Mouse (Mus musculus): ENCODE results near the gene Zan. TPM values are rescaled to one million over a fixed set of nuclear protein-coding genes. Genes with fewer than 3 reads are reported as not detected.
A peak's percentile ranks its signal among the peaks of the same experiment; 100 is the strongest.

The Zan gene
- polyA plus RNA-seq, 1 experiment: 0.01 TPM

DNA sequence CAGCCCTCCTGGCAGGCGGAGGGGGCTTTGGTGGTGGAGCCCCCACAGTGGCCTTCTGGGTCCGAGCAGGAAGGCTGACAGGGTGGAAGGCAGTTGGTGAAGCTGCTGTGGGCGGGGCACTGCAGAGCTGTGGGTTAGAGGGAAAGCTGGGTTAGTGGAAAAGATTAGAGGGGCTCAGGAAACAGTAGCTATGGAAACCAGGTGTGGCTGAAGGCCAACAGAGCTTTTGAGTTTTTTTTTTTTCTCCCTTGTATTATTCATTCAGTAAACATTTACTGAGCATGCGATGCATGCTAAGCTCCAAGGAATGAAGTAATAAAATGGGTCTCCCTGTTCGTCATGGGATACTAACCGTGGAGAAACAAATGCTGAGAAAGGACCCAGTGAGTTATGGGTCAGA, 51.2 kb downstream of the Zan start:
- Histone ChIP-seq H3K4me3 (ENCODE audit: insufficient read depth, poor library complexity, severe bottlenecking) (no peak overlapping the region), H3K27me3 (ENCODE audit: control insufficient read depth, insufficient read depth, insufficient read length) (peaks cover 16% of the 10 kb centered on the region), H3ac (ENCODE audit: control insufficient read depth, insufficient read length, low read depth) (no peak overlapping the region), H3K79me2 (ENCODE audit: control insufficient read depth, insufficient read depth) (no peaks in the 10 kb centered on the region), H3K36me3 (ENCODE audit: control insufficient read depth, insufficient read depth) (no peaks in the 10 kb centered on the region), H3K79me3 (ENCODE audit: low read depth) (no peaks in the 10 kb centered on the region)
- no peak for TF ChIP-seq MAX (IDR thresholded peaks at IDR 0.05)
- TF ChIP-seq MYOD1 (IDR thresholded peaks at IDR 0.05; ENCODE audit: control insufficient read depth, insufficient read length, low read depth): no peak
- TF ChIP-seq USF1 (IDR thresholded peaks at IDR 0.05; ENCODE audit: low read depth): peak; percentile 42
- no peak for TF ChIP-seq CEBPB (IDR thresholded peaks at IDR 0.05; ENCODE audit: low read depth)
- TF ChIP-seq CTCF (IDR thresholded peaks at IDR 0.05; ENCODE audit: control insufficient read depth, insufficient read depth, insufficient read length): no peak

DNA sequence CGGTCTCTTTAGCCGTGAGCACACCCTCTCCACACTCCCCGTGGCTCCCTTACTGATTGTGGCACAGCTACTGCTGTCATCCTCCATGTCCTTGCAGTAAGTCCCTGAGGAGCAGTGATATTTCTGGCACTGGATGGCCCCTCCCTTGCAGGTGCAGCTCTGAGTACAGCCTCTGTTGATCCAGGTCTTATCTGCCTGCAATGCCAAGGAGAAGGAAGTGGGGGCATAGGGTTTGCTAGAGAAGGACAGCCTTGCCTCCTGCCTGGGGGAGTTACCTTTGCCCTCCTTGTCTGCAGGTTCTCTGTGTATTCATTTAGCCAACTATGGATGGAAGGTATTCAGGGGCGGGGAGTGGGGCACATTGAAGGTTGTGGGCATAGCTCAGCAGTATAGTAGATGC, 57.0 kb downstream of the Zan start:
- H3K4me3 ChIP-seq (ENCODE audit: insufficient read depth, poor library complexity, severe bottlenecking): no peak overlapping the region
- TF ChIP-seq MAX (IDR thresholded peaks at IDR 0.05): no peak
- no peak for TF ChIP-seq CTCF (IDR thresholded peaks at IDR 0.05; ENCODE audit: control insufficient read depth, insufficient read depth, insufficient read length)
- no peak for TF ChIP-seq MYOG (IDR thresholded peaks at IDR 0.05; ENCODE audit: control insufficient read depth, extremely low read depth, insufficient read length)
- TF ChIP-seq CEBPB (IDR thresholded peaks at IDR 0.05; ENCODE audit: low read depth): no peak
- no peak for TF ChIP-seq MYOD1 (IDR thresholded peaks at IDR 0.05; ENCODE audit: control insufficient read depth, insufficient read length, low read depth)
- no peak for TF ChIP-seq USF1 (IDR thresholded peaks at IDR 0.05; ENCODE audit: low read depth)
- no peak for TF ChIP-seq FOSL1 (IDR thresholded peaks at IDR 0.05; ENCODE audit: insufficient read depth, low read length, poor library complexity, severe bottlenecking)
- H3K36me3 ChIP-seq (ENCODE audit: control insufficient read depth, insufficient read depth): no peaks in the 10 kb centered on the region
- H3K79me2 ChIP-seq (ENCODE audit: control insufficient read depth, insufficient read depth): no peaks in the 10 kb centered on the region
- no peaks in the 10 kb centered on the region for H3K79me3 ChIP-seq (ENCODE audit: low read depth)
- H3ac ChIP-seq (ENCODE audit: control insufficient read depth, insufficient read length, low read depth): no peak overlapping the region
- peaks cover 24% of the 10 kb centered on the region for H3K27me3 ChIP-seq (ENCODE audit: control insufficient read depth, insufficient read depth, insufficient read length)

DNA sequence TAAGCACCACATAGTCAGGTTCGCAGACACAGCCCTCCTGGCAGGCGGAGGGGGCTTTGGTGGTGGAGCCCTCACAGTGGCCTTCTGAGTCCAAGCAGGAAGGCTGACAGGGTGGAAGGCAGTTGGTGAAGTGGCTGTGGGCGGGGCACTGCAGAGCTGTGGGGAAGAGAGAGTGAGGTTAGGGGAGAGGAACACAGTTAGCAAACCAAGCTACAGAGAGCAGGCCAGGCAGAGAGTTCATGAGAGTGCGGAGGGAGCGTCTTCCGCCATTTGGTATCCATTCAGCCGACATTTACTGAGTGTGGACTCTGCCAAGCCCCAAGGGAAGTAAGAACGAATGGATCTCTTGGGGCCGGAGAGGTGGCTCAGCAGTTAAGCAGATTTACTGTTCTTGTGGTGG, 57.8 kb downstream of the Zan start:
- Histone ChIP-seq H3K4me3 (ENCODE audit: insufficient read depth, poor library complexity, severe bottlenecking) (no peak overlapping the region), H3K36me3 (ENCODE audit: control insufficient read depth, insufficient read depth) (no peaks in the 10 kb centered on the region), H3K27me3 (ENCODE audit: control insufficient read depth, insufficient read depth, insufficient read length) (peaks cover 31% of the 10 kb centered on the region), H3K79me2 (ENCODE audit: control insufficient read depth, insufficient read depth) (no peaks in the 10 kb centered on the region), H3ac (ENCODE audit: control insufficient read depth, insufficient read length, low read depth) (no peak overlapping the region), H3K79me3 (ENCODE audit: low read depth) (no peaks in the 10 kb centered on the region)
- TF ChIP-seq MYOD1 (IDR thresholded peaks at IDR 0.05; ENCODE audit: control insufficient read depth, insufficient read length, low read depth): no peak
- TF ChIP-seq CEBPB (IDR thresholded peaks at IDR 0.05; ENCODE audit: low read depth): no peak
- no peak for TF ChIP-seq USF1 (IDR thresholded peaks at IDR 0.05; ENCODE audit: low read depth)
- no peak for TF ChIP-seq MYOG (IDR thresholded peaks at IDR 0.05; ENCODE audit: control insufficient read depth, extremely low read depth, insufficient read length)
- TF ChIP-seq MAX (IDR thresholded peaks at IDR 0.05): no peak
- no peak for TF ChIP-seq CTCF (IDR thresholded peaks at IDR 0.05; ENCODE audit: control insufficient read depth, insufficient read depth, insufficient read length)
- no peak for TF ChIP-seq FOSL1 (IDR thresholded peaks at IDR 0.05; ENCODE audit: insufficient read depth, low read length, poor library complexity, severe bottlenecking)

DNA sequence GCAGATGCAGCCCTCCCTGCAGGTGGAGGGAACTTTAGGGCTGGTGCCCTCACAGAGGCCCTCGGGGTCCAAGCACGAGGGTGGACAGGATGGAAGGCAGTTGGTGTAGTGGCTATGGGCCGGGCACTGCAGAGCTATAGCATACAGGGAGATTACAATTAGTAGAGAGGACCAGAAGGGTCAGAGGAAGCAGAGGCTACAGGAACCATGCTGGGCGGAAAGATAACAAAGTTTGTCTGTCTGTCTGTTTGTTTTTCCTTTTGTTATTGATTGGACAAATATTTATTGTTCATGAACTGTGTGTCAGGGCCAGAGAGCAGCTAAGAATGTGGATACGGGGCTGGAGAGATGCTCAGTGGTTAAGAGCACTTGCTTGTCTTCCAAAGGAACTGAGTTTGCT, 62.6 kb downstream of the Zan start:
- Histone ChIP-seq H3K4me3 (ENCODE audit: insufficient read depth, poor library complexity, severe bottlenecking) (no peak overlapping the region), H3K27me3 (ENCODE audit: control insufficient read depth, insufficient read depth, insufficient read length) (peaks cover 61% of the 10 kb centered on the region), H3K79me3 (ENCODE audit: low read depth) (no peaks in the 10 kb centered on the region), H3K36me3 (ENCODE audit: control insufficient read depth, insufficient read depth) (no peaks in the 10 kb centered on the region), H3ac (ENCODE audit: control insufficient read depth, insufficient read length, low read depth) (no peak overlapping the region), H3K79me2 (ENCODE audit: control insufficient read depth, insufficient read depth) (no peaks in the 10 kb centered on the region)
- TF ChIP-seq CEBPB (IDR thresholded peaks at IDR 0.05; ENCODE audit: low read depth) (no peak), MYOD1 (IDR thresholded peaks at IDR 0.05; ENCODE audit: control insufficient read depth, insufficient read length, low read depth) (no peak), FOSL1 (IDR thresholded peaks at IDR 0.05; ENCODE audit: insufficient read depth, low read length, poor library complexity, severe bottlenecking) (no peak), CTCF (IDR thresholded peaks at IDR 0.05; ENCODE audit: control insufficient read depth, insufficient read depth, insufficient read length) (no peak), MYOG (IDR thresholded peaks at IDR 0.05; ENCODE audit: control insufficient read depth, extremely low read depth, insufficient read length) (no peak), USF1 (IDR thresholded peaks at IDR 0.05; ENCODE audit: low read depth) (no peak), MAX (IDR thresholded peaks at IDR 0.05) (no peak)

DNA sequence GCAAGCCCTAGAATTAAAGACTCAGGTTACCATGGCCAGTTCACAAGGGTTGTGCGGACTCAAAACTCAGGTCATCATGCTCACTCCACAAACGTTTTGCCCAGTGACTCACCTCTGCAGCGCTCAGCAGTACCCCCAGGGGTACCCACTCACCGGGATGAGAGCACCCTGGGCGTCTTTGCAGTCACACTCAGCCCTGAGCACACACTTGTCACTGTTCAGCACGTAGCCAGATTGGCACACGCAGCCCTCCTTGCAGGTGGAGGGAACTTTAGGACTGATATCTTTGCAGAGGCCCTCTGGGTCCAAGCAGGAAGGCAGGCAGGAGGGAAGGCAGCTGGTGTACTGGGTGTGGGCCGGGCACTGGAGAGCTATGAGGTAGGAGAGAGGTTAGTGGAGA, 65.6 kb downstream of the Zan start:
- no peak for TF ChIP-seq MYOD1 (IDR thresholded peaks at IDR 0.05; ENCODE audit: control insufficient read depth, insufficient read length, low read depth)
- Histone ChIP-seq H3K79me3 (ENCODE audit: low read depth) (no peaks in the 10 kb centered on the region), H3ac (ENCODE audit: control insufficient read depth, insufficient read length, low read depth) (no peak overlapping the region), H3K36me3 (ENCODE audit: control insufficient read depth, insufficient read depth) (no peaks in the 10 kb centered on the region), H3K79me2 (ENCODE audit: control insufficient read depth, insufficient read depth) (no peaks in the 10 kb centered on the region), H3K27me3 (ENCODE audit: control insufficient read depth, insufficient read depth, insufficient read length) (peaks cover 72% of the 10 kb centered on the region), H3K4me3 (ENCODE audit: insufficient read depth, poor library complexity, severe bottlenecking) (no peak overlapping the region)

DNA sequence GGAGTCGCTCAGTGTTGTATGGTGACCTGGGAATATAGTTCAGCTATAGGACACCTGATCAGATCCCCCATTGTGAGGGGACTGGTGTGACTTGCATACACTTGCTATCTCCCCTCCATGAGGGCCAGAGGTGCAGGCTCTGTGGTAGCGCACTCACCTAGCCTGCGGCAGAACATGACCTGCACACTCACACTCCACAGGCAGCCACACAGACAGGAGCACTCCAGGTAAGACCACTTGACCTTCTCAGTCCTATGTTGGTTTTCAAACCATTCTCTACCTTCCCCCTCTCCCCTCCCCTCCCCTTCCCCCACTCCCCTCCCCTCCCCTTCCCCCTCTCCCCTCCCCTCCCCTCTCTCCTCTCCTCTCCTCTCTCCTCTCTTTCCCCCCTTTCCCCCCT, 66.3 kb downstream of the Zan start:
- H3K79me3 ChIP-seq (ENCODE audit: low read depth): no peaks in the 10 kb centered on the region
- no peak overlapping the region for H3ac ChIP-seq (ENCODE audit: control insufficient read depth, insufficient read length, low read depth)
- no peaks in the 10 kb centered on the region for H3K36me3 ChIP-seq (ENCODE audit: control insufficient read depth, insufficient read depth)
- no peaks in the 10 kb centered on the region for H3K79me2 ChIP-seq (ENCODE audit: control insufficient read depth, insufficient read depth)
- H3K27me3 ChIP-seq (ENCODE audit: control insufficient read depth, insufficient read depth, insufficient read length): peaks cover 74% of the 10 kb centered on the region
- TF ChIP-seq MYOD1 (IDR thresholded peaks at IDR 0.05; ENCODE audit: control insufficient read depth, insufficient read length, low read depth): no peak
- no peak for TF ChIP-seq USF1 (IDR thresholded peaks at IDR 0.05; ENCODE audit: low read depth)
- TF ChIP-seq MAX (IDR thresholded peaks at IDR 0.05): no peak
- no peak for TF ChIP-seq MYOG (IDR thresholded peaks at IDR 0.05; ENCODE audit: control insufficient read depth, extremely low read depth, insufficient read length)
- TF ChIP-seq CTCF (IDR thresholded peaks at IDR 0.05; ENCODE audit: control insufficient read depth, insufficient read depth, insufficient read length): no peak
- TF ChIP-seq CEBPB (IDR thresholded peaks at IDR 0.05; ENCODE audit: low read depth): no peak
- no peak for TF ChIP-seq FOSL1 (IDR thresholded peaks at IDR 0.05; ENCODE audit: insufficient read depth, low read length, poor library complexity, severe bottlenecking)
- no peak overlapping the region for H3K4me3 ChIP-seq (ENCODE audit: insufficient read depth, poor library complexity, severe bottlenecking)
